Mouse (Mus musculus) induced T-regulatory cell, adult 2 months (primary cell): Measurements from ENCODE around the gene Afmid.
A peak's percentile ranks its signal among the peaks of the same experiment; 100 is the strongest.

Experiments used
- DNase-seq: peaks from one replicate; pipeline ENCODE4 v3.0.0-alpha.2; 2012; ENCODE audit warnings: low read depth

Gene Afmid

DNA sequence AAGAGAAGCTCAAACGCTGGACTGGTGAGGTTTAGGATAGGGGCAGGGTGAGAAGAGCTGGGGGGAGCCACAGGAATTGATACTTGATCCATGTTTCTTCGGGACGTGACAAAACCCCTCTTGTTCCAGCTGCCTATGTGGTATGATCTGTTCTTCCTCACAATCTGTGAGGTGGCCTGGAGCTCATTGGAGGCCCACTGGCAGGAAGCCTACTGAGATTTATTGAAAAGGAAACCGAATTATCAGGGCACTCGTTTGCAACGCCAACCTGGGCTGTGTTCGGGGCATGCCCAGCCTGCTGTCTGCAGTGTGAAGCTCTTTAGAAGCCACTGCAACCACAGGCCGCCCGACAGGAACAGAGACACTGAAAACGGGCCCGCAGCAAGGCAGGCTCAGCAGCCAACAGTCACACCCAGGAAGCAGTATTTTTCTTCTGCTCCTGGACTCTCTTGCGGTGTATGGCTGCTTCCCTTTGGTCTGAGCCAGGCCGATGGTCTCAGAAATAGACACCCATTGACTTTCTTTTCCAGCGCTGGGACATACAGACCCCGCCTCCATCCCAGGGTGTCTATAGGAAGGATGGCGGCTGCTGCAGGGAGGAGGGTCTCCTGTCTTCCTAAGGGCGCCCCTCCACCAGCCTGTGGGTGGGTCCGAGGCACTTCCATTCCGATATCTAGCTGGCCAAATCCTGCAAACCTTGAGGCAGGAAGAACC, 22.7 kb downstream of the Afmid start:
- DNase-seq, result peak; percentile 87

DNA sequence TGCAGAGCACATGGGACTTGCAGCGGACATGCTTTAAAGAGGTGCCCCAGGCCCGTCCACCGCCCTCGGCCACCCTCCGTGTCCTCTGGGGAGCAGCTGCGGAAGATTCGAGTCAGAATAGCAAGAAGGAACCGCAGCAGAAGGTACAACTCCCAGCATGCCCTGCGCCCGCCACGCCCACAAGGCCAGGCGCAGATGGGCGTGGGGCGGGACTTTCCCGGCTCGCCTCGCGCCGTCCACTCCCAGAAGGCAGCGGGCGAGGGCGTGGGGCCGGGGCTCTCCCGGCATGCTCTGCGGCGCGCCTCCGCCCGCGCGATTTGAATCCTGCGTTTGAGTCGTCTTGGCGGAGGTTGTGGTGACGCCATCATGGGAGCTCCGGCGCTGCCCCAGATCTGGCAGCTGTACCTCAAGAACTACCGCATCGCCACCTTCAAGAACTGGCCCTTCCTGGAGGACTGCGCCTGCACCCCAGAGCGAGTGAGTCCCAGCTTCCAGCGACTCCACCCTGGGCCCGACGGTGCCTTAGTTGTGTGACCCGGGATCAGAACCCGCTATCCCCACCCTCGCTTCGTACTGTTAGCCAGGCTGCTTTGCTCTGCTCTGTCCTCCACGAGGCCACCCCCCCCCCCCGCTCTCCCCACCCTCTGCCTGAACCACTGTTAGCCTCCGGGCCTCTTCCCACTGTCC, 23.4 kb downstream of the Afmid start, which contains the start of gene Birc5:
Gene Birc5 (plus strand): TSS at position 267 of the 687 bp plus-strand sequence.
- DNase-seq, result peak; percentile 98

DNA sequence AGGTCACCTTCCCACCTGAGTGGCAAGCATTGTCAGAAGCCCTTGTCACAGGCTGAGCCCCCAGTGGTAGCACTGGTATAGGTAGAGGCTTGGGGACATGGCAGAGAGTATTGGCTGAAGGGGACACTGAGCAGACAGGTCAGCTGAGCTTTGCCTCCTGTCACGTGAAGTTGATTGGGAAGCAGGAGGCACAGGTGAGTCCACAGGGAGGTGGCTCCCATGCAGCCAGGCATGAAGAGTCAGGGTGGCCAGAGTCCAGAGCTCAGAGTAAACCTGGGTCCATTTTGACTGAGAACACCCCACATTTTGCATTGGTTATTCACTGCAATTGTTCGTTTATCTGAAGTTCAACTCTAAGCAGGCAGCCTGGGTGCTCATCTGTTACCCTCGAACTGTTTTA, 27.2 kb downstream of the Afmid start:
- no peak for DNase-seq

DNA sequence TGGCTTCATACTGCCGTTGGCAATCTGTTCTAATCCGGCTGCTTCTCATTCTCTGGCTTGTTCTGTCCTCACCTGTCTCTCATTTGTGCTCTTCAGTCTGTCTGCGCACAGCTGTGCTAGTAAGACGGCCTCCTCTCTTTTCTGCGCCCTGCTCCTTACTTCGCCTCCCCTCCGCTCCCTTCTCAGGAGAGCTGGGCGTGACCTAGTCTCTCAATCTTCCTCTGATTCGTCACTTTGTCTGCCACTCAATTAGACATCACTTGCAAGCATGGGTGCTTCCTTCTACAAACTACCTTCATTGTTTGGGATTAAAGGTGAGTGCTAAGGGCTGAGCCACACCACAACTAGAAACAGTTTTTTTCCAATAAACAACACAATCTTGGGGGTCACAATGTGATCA, 28.5 kb downstream of the Afmid start:
- no peak for DNase-seq

DNA sequence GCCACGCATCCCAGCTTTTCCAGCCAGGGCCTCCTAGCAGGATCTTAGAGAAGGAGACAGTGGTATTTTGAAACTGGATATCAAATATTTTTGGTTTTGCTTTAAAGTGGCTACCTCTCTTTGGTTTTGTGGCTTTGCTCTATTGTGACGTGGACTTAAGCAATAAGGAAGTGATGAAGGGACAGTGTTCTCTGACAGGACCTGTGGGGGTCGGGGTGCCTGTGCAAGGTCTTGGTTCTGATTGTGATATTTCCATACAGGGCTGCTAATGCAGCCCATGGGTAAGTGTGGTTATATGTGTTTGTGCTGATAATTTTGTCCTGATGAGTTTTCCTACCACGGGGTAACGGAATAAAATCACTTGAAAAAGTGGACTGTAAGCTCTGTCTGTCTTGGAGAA, 29.6 kb downstream of the Afmid start:
- DNase-seq, result no peak

DNA sequence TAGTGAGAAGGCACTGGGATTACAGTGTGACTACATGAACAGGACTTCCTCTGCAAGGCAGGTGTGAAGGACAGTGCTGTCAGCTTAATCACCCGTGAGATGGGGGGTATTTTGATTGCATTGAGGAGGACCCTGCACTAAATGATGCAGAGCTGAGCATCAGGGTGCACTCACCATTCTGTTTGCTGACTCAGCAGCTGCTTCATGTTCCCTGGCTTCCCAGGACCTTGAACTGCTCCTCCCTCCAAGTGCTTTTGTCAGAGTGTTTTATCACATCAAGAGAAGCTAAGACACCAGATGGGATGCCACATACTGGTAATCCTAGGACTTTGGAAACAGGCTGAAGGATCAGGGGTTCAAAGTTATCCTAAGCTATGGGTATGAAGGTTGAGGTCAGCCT, 30.3 kb downstream of the Afmid start:
- no peak for DNase-seq

DNA sequence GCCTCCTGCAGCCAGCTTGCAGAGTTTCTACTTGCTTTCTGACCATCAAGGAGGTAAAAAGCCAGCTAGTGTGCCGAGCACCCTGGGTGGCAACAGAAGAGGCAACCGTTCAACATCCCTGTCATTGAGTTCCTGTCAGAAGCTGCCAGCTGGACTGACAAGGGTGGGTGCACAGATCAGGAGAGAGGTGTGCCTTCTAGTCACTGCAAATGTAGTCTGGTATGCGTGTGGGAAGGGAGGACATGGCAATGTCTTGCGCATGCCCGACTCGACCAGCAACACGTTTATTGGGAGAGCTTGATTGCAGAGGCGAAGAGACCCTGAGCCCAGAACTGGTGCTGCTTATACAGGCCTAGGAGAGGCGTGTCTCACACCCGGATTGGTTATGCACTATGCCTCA, 31.7 kb downstream of the Afmid start:
- DNase-seq, result no peak

DNA sequence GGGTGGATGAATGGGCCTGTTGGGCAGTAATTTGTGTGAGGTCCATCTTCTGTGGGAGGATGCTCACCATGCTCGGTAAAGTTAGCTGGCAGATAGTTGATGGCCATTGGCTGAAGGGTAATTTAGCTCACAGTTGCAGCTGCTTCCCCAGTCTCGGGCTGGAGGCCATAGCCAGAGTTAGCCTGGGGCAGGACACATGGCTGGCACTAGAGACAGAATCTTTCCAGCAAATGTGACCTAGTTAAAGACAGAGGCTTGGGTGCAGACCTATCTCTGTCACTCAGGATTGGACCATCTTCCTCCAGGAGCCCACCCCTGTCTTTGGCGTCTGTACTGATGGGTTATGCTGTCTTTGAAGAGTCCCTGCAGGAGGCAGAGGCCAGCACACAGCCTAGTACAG, 32.7 kb downstream of the Afmid start:
- no peak for DNase-seq

DNA sequence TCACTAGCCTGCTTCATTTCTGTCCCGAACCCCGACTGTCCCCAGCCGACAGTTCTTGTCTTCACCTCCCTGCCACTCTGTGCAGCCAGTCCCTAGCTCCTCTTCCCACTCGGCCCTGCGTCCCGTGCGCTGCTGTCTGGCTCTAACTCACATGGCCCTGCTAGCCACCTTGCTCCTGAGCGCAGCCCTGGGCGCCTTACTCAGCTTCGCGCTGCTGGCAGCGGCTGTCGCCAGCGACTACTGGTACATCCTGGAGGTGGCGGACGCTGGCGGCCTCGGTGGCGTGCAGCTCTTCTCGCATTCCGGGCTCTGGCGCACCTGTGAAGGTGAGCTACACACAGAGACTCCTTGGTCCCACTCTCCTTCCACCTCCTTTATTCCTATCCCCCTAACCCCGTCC, 34.9 kb downstream of the Afmid start, which contains the start of gene Tmem235:
Gene Tmem235 (plus strand): TSS at position 152 of the 400 bp plus-strand sequence.
- peak; percentile 53 for DNase-seq

DNA sequence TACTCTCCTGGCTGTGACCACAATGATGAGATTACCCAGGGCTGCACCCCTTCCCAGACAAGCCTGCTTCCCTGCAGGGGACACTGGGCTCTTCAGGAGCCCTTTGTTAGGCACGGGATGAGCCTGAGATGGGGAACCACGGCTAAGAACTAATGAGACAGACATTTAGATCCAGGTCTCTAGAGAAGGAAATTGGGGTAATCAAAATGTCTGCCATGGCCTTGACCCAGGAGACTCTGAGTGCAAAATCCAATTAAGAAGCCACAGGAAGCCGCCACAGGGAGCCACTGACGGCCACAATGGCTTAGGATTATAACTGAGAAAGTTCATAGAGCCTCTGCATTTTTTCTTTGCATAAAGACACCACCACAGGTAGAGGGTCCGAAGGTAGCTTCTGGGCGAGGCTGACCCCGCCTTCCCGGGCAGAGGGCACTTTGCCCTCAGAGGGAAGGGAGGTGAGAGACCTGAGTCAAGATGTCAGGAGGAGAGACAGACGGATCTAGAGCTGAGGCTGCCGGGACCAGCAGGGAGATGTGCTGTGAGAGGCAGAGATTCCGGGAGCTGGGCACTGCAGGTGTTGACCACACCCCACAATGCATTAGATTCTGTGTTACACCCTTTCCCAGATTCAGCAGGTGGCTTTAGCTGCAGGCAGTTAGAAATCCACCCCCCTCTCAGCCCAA, 37.6 kb downstream of the Afmid start:
- no peak for DNase-seq

DNA sequence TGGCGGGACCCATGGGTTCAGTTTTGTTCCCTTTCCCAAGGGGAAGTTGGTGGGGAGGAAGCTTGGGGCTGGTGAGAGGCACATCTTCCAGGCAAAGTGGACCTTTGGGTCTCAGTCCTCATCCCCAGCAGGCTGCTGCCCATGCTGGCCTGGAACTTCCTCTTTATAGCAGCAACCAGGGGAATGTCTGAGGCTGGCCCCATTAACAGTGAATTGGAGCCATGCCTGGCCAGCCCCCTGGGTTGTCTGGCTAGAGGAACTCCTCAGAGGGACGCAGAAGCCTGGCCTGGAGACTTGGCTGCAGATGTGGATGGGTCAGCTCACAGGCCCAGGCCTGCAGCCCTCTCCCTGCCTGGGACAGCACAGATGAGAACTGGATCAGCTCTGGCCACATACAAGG, 39.1 kb downstream of the Afmid start:
- no peak for DNase-seq

DNA sequence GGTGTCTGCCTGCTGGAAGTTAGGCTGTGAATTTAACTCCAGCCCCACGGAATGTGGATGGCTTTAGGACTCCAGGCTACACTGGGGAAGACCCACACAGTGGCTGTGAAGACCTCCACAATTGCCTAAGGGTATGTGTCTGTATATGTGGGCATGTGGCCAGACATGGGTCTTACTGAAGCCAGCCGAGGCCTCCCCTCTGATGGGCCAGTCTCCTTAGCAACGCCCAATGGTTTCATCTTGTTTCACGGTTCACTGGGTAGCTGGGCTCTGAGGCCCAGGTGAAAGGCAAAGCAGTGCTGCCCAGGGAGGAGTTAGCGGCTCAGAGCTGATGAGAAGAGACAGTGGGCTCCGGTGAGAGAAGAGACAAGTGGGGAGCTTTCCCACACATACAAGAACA, 40.3 kb downstream of the Afmid start:
- DNase-seq, result no peak

DNA sequence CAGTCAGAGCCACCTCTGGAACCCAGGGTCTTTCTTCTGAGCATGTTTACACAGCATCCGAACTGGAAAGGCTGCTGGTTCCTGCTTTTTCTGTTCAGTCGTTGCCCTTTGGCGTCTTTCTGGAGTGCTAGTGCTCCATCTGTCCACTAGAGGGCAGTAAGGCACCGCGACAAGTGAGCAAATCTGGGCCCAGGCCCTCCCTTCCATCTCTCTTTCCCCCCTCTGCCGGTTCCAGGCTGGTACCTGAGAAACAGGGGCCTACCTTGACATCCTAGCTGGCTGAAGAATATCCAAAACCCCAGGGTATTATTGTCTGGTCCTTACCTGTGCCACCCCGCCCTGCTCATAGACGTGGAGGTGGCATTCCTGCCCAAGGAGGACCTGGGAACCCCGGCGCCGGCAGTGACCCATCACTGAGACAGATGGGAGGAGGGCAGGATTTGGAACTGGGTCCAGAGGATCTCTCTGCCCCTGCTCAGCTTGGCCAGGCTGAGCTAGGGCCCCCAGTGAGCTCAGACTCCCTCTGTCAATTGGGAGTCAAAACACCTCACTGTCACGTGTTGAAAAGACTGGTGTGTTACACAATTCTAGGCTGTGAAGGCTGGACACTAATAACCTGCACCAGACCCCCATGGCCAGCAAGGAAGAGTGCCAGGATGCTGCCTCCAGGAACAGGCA, 45.1 kb downstream of the Afmid start:
- peak; percentile 95 for DNase-seq

DNA sequence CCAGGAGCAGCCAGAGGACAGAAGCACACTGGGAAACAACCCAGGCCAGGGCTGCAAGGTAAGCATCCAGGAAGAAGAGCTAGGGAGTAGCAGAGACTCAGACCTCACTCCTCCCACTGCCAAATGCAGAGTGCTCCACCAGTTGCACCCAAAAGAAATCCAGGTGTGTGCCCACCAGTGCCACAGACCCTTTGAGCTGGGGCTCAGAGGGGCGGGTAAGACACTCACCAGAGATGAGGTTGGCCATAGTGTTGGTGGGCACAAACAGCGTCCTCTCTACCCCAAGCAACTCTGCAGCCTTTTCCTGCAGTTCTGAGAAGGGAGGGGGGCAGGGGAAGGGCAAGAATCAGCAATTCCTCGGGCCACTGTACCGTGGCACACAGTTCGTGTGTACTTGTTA, 45.7 kb downstream of the Afmid start:
- DNase-seq, result no peak

DNA sequence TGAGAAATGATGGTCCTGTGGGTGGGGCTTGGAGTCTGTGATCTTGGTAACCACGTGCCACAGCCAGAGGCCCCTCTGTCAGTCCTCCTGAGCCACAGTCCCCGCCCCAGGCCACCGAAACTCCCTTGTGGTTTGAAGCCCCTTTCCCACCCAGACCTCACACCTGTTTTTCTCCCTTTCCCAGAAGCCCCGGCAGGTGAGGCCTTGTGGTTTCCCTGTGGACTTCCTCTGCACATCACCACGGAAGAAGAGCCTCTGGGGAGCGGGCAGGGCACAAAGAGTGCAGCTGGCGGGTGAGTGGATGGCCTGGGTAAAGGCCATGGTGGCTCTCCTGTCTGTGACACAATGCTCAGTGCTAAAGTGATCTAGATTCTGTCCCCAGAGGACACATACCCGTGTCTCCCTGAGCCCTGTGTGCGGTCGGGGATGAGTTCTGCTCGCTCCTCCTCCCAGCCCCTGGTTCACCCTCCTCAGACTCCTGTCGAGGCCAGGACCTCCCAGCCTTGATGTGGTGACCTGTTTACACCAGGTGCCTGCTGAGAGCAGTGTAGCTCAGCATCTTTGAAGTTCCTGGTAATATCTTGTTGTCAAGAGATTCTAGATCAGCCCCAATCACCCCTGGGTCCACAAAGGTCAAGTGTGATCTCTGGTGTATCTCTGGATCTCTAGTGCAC, 46.3 kb downstream of the Afmid start:
- peak; percentile 95 for DNase-seq

DNA sequence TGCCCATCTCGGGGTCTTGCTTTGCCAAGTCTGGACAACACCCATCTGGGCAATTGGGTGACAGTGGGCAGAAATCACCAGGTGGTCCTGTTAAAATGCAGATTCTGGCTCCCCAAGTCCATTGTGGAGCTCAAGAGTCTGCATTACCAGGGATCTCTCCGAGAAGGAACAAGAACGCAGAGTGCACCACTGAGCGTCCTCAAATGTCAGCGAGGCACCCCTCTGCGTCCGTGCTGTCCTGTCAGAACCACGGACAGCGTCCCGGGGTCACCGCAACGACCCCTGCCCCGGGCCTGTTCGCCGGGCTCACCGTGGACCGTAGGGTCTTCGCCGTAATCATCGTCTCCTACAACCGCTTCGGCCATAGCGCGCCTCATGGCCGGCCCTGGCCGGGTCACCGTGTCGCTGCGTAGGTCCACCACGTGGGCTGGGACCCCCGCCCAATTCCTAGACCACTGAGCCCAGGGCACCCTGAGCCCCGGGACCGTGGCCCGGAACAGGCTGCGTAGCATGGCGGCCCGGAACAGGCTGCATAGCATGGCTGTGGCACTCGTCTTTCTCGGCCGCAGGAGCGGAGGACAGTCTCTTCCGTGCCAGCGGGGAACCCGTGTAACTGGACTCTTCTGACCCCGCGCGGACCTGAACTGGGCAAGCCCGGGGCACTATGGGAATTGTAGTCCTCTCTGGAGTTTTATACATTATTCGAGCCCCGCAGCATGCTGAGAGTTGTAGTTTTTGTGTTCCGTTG, 47.3 kb downstream of the Afmid start, which contains the start of gene Tha1:
Gene Tha1 (minus strand): TSS at position 621 of the 748 bp plus-strand sequence.
- peak; percentile 72 for DNase-seq

DNA sequence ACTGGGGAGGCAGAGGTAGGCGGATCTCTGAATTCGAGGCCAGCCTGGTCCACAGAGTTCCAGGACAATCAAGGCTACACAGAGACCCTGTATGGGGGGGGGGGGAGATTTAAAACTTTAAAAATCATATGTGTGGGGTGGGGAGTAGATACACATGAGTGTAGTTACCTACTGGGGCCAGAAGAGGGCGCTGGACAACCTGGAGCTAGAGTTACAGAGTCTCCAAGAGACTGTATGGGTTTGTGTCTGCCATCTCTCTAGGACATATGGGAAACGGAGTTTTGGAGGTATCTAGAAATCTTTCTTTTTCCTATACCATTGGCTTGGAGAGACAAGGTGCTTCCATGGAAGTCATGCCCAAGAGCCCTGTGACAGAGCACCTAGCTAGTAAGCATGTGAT, 48.7 kb downstream of the Afmid start:
- peak; percentile 76 for DNase-seq

DNA sequence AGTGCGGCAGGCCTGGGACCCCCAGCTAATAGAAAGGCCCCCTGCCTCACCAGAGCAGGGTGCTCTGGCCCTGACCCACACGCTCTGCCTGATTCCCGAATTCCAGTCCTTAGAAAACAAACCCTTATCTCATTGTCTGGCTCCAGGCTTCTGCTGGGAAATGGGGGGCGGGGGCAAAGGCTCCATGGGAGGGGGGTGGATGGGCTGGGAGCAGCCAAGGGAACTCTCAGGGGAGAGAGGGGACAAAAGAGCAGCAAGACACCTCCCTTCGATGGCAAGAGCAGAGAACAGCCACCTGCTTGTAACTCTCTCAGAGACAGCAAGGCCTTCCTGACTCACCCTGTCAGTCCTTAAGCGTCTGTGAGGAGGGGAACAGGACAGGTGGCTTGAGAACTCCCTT, 50.0 kb downstream of the Afmid start:
- no peak for DNase-seq

DNA sequence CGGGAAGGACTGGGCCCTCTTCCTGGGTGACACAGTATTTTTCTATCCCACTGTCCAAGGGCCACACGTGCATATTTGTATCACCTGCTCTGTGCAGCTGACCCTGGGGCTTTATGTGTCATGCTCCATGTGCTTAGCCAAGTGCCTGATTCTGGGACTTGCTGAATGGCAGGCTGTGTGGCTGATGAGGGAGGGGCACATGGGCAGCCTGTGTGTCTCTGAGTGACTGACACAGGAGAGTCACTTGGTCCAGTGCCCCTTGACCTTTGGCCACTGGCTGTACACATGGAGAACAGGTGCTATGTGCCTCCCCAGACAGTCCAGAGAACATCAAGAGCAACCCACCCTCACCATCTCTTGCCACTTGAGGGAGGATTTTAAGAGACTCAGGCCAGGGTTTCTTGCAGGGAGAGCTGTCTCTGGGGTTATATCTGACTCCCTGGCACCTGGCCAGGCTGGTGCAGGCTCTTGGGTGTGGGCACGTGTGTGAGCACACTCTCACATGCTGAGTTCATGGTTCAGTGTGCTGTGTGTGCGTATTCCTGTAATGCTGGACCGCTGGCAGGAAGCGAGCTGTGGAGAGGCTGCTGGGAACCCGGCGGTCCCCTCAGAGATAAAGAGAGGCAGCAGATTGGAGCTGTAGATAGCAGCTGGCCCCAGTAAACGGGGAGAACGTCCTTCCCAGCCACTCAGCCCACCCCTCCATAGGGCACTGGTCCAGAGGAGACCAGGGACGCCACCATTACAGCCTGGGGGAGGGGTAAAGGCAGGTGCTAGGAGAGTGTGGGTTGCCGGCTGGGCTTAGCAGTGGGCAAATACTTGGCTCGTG, 52.4 kb downstream of the Afmid start:
- DNase-seq, result peak; percentile 84

DNA sequence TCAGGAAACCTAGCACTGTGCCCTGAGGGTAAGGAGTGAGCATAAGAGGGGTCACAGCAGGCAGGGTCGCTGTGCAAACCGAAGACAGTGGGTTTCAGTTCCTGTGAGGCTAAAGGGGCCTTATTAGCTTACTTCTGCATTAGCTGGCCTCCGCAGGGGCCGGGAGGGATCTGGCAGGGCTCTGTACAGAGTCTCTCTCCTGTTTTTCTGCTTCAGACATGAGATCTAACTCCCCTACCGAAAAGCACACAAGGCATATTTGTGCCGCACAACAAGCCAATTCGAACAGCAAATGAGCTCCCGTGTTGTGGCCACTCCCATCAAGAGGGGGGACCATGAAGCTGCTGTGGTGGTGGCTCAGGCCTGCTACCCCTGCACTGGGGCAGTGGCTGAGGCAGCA, 53.2 kb downstream of the Afmid start:
- DNase-seq, result peak; percentile 47
